Mouse (Mus musculus): ENCODE data around the gene Fam129c. TPM values are rescaled to one million over a fixed set of nuclear protein-coding genes. Genes with fewer than 3 reads are reported as not detected.
A peak's percentile ranks its signal among the peaks of the same experiment; 100 is the strongest.

Gene Fam129c
- polyA plus RNA-seq, 1 experiment from 2014 or later = 2.4 TPM

DNA sequence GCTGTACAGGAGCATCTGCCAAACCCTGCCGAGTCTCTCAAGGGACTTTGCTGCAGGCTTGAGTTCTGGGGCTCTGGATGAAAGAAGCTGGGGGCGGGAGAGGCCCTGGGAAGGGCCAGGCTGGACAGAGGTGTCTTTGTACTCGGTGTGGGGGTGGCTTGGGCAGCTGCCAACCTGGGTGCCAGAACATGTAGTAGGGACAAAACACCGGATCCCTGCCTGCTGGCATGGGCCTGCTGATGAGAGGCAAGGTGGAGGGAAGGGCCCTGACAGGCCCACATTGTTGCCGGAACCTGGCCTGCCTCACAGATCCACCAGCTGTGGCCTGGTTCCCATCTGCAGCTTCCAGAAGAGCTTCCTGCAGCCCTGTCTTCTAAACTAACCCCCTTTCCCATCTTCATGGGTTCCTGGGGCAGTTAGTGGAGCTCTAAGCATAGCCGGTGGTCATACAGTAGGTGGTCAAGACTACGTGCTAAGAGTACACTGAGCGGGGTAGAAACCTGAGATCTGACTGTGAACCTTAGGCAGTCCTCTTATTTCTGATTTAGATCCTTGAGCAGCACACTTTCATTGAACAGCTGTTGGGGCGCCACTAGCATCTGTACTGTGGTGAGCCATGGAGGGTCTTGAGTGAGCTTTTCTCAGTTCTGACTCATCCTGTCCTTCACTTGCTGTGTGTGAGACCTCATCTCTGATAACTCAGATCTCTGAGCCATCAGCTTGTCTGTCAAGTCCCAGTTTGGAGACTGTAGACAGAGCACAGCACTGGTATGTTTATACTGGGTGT lies 24.4 kb upstream of the Fam129c start:
- no peaks in the 10 kb centered on the region for H3K36me3 ChIP-seq (ENCODE audit: insufficient read depth)
- H3K4me2 ChIP-seq = 0 out of 2 replicates have a peak overlapping the region, but pooled peaks have one; percentile 13
- ATAC-seq (ENCODE audit: insufficient read depth) = no peak
- H3K9me3 ChIP-seq (ENCODE audit: low read depth, low read length) = no peaks in the 10 kb centered on the region
- 0 out of 2 replicates have a peak, but pooled peaks cover 6% of the 10 kb centered on the region for H3K27me3 ChIP-seq (ENCODE audit: insufficient read depth, low read length)
- H3K4me1 ChIP-seq (ENCODE audit: insufficient read depth) = peaks cover 7% of the 10 kb centered on the region; the same call in 1 of the 2 replicates
- peak; percentile 71 for DNase-seq
- H3K9ac ChIP-seq = 0 out of 2 replicates have a peak overlapping the region, but pooled peaks have one; percentile 28
- no peak overlapping the region for H3K4me3 ChIP-seq (ENCODE audit: low read depth, low read length)
- TF ChIP-seq CTCF (IDR thresholded peaks at IDR 0.05; ENCODE audit: low read depth) = no peak
- H3K27ac ChIP-seq (ENCODE audit: low read depth) = peak overlapping the region; percentile 58
- 67% methylated on average over 9 of the region's 9 CpGs for WGBS

GRCm38 (mm10) chr8:71574426-71574825 lies 23.0 kb upstream of the Fam129c start:
- Histone ChIP-seq H3K27ac (ENCODE audit: low read depth) (no peak overlapping the region), H3K9ac (no peak overlapping the region), H3K27me3 (ENCODE audit: insufficient read depth, low read length) (no peaks in the 10 kb centered on the region), H3K4me1 (ENCODE audit: insufficient read depth) (no peaks in the 10 kb centered on the region), H3K36me3 (ENCODE audit: insufficient read depth) (no peaks in the 10 kb centered on the region), H3K4me3 (ENCODE audit: low read depth, low read length) (no peak overlapping the region), H3K4me2 (no peak overlapping the region), H3K9me3 (ENCODE audit: low read depth, low read length) (no peaks in the 10 kb centered on the region)
- WGBS = 65% methylated on average over 7 of the region's 7 CpGs
- no peak for ATAC-seq (ENCODE audit: insufficient read depth)
- no peak for TF ChIP-seq CTCF (IDR thresholded peaks at IDR 0.05; ENCODE audit: low read depth)
- DNase-seq = no peak

DNA sequence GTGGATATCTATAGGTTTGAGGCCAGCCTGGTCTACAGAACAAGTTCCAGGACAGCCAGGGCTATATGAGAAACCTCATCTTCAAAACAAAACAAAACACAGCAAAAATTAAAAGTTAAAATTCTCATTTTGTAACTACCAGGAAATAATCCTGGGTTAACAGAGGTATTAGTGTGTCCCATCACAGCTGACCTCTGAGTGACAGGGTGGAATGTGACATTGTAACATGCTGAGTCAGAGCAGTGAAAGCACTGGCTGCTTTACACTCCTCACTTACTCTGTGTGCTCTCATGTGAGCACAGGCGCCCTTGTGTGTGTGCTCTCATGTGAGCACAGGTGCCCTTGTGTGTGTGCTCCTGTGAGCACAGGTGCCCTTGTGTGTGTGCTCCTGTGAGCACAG lies 22.4 kb upstream of the Fam129c start:
- H3K27me3 ChIP-seq (ENCODE audit: insufficient read depth, low read length) = no peaks in the 10 kb centered on the region
- no peak overlapping the region for H3K27ac ChIP-seq (ENCODE audit: low read depth)
- no peak overlapping the region for H3K4me3 ChIP-seq (ENCODE audit: low read depth, low read length)
- ATAC-seq (ENCODE audit: insufficient read depth) (no peak), DNase-seq (no peak)
- no peak overlapping the region for H3K4me2 ChIP-seq
- H3K36me3 ChIP-seq (ENCODE audit: insufficient read depth) = no peaks in the 10 kb centered on the region
- TF ChIP-seq CTCF (IDR thresholded peaks at IDR 0.05; ENCODE audit: low read depth) = no peak
- H3K4me1 ChIP-seq (ENCODE audit: insufficient read depth) = no peaks in the 10 kb centered on the region
- no peak overlapping the region for H3K9ac ChIP-seq
- H3K9me3 ChIP-seq (ENCODE audit: low read depth, low read length) = no peaks in the 10 kb centered on the region
- WGBS = 58% methylated on average over 1 of the region's 1 CpGs

GRCm38 (mm10) chr8:71577856-71578387 lies 19.5 kb upstream of the Fam129c start:
- H3K4me2 ChIP-seq = no peak overlapping the region
- no peaks in the 10 kb centered on the region for H3K4me1 ChIP-seq (ENCODE audit: insufficient read depth)
- H3K4me3 ChIP-seq (ENCODE audit: low read depth, low read length) = no peak overlapping the region
- H3K9ac ChIP-seq = no peak overlapping the region
- WGBS = 64% methylated on average over 4 of the region's 4 CpGs
- H3K27me3 ChIP-seq (ENCODE audit: insufficient read depth, low read length) = no peaks in the 10 kb centered on the region
- H3K27ac ChIP-seq (ENCODE audit: low read depth) = no peak overlapping the region
- DNase-seq (no peak), ATAC-seq (ENCODE audit: insufficient read depth) (no peak)
- TF ChIP-seq CTCF (IDR thresholded peaks at IDR 0.05; ENCODE audit: low read depth) = no peak
- H3K9me3 ChIP-seq (ENCODE audit: low read depth, low read length) = no peaks in the 10 kb centered on the region
- H3K36me3 ChIP-seq (ENCODE audit: insufficient read depth) = peaks cover 14% of the 10 kb centered on the region; the same call in 1 of the 2 replicates

DNA sequence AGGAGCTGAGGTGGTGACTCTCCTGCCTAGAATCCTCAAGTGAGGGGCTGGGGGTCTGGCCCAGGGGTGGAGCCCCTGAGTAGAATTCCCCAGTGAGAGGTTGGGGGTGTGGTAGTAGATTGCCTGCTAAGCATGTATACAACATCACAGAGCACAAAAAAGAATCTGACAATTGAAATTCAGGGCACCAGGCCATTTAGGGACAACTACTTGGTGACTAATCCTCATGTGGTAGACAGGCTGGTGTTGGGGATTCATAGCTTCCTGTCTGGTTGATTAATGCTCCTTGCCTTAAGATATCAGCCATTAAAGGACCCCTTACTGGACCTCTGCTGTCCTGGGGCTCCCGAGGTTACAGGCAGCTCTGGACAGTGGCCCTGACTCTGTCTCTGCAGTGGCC lies 18.4 kb upstream of the Fam129c start:
- WGBS = 52% methylated on average over 1 of the region's 1 CpGs

GRCm38 (mm10) chr8:71579476-71579875 lies 18.0 kb upstream of the Fam129c start:
- TF ChIP-seq CTCF (IDR thresholded peaks at IDR 0.05; ENCODE audit: low read depth) = no peak
- no peak overlapping the region for H3K4me3 ChIP-seq (ENCODE audit: low read depth, low read length)
- H3K9ac ChIP-seq = no peak overlapping the region
- H3K4me1 ChIP-seq (ENCODE audit: insufficient read depth) = no peaks in the 10 kb centered on the region
- H3K27ac ChIP-seq (ENCODE audit: low read depth) = no peak overlapping the region
- H3K27me3 ChIP-seq (ENCODE audit: insufficient read depth, low read length) = no peaks in the 10 kb centered on the region
- H3K36me3 ChIP-seq (ENCODE audit: insufficient read depth) = peaks cover 17% of the 10 kb centered on the region; the same call in 1 of the 2 replicates
- H3K9me3 ChIP-seq (ENCODE audit: low read depth, low read length) = no peaks in the 10 kb centered on the region
- DNase-seq (no peak), ATAC-seq (ENCODE audit: insufficient read depth) (no peak)
- H3K4me2 ChIP-seq = no peak overlapping the region
- 88% methylated on average over 14 of the region's 14 CpGs for WGBS

More for the DNA sequence above, 18.4 kb upstream of the Fam129c start:
- no peak for TF ChIP-seq CTCF (IDR thresholded peaks at IDR 0.05; ENCODE audit: low read depth)
- DNase-seq (no peak), ATAC-seq (ENCODE audit: insufficient read depth) (no peak)
- Histone ChIP-seq H3K9me3 (ENCODE audit: low read depth, low read length) (no peaks in the 10 kb centered on the region), H3K4me1 (ENCODE audit: insufficient read depth) (no peaks in the 10 kb centered on the region), H3K4me3 (ENCODE audit: low read depth, low read length) (no peak overlapping the region), H3K4me2 (no peak overlapping the region), H3K27me3 (ENCODE audit: insufficient read depth, low read length) (no peaks in the 10 kb centered on the region), H3K27ac (ENCODE audit: low read depth) (no peak overlapping the region), H3K36me3 (ENCODE audit: insufficient read depth) (peaks cover 14% of the 10 kb centered on the region; the same call in 1 of the 2 replicates), H3K9ac (no peak overlapping the region)

DNA sequence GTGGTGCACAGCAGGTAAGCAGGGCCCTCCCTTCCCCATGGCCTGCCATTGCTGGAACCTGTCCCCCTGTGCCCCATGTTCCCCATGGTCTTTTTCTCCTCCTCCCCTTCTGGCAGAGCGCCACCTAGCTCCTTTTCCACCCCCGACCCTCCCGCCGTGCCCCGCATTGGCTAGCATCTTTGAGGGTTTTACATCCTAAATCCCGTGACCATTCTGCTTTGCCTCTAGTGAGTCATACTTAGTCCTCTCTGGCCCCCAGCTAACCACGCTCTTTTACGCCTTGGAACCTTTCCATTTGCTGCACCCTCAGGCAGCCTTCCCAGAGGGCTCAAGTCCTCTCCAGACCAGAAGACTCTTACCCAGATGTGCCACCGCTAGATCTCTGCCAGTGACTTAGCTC lies 17.2 kb upstream of the Fam129c start:
- H3K27me3 ChIP-seq (ENCODE audit: insufficient read depth, low read length) = no peaks in the 10 kb centered on the region
- DNase-seq = no peak
- ATAC-seq (ENCODE audit: insufficient read depth) = 0 out of 2 replicates have a peak, but pooled peaks have one; percentile 19
- no peaks in the 10 kb centered on the region for H3K9me3 ChIP-seq (ENCODE audit: low read depth, low read length)
- no peak overlapping the region for H3K27ac ChIP-seq (ENCODE audit: low read depth)
- no peak overlapping the region for H3K9ac ChIP-seq
- no peak overlapping the region for H3K4me2 ChIP-seq
- no peak overlapping the region for H3K4me3 ChIP-seq (ENCODE audit: low read depth, low read length)
- 39% methylated on average over 9 of the region's 9 CpGs for WGBS
- H3K4me1 ChIP-seq (ENCODE audit: insufficient read depth) = no peaks in the 10 kb centered on the region
- H3K36me3 ChIP-seq (ENCODE audit: insufficient read depth) = peaks cover 18% of the 10 kb centered on the region; the same call in 1 of the 2 replicates
- no peak for TF ChIP-seq CTCF (IDR thresholded peaks at IDR 0.05; ENCODE audit: low read depth)
